Mouse (Mus musculus): Measurements from ENCODE around the gene Tmem151b.

Tmem151b gene

DNA sequence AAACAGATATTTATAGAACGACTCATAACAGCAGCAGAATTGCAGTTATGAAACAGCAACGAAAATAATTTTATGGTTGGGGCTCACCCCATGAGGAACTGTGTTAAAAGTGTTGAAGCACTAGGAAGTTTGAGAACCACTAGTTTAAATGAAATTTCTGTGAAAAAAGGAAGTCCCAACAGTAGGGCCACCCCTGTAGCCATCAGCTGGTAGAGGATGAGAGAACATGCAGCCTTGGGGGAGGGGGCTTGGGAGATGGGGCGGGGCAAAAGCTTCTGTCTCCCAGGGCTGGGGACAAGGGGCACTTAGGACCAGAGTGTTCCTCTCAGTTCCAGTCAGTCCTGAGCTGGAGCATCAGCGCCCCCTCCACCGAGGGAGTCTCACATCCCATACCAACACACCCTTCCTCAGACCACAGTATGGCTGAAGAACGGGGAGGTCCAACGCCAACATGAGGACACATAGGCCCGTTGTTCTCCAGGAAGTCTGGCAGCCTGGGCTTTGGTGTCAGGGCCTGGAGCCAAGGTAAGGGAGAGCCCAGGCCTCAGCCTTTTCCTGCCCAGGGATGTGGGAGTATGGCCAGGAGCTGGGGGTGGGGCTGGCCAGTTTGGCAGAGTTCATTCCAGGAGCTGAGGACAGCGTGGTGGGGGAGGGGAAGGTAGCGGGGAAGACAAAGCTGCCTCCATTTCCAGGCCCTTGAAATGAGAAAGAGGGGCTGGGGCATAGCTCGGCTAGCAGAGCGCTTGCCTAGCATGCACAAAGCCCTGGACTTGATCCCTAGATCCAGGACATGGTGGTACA, 34.8 kb upstream of the Tmem151b start:
- peak; percentile 61 for DNase-seq (ENCODE audit: low spot score)

DNA sequence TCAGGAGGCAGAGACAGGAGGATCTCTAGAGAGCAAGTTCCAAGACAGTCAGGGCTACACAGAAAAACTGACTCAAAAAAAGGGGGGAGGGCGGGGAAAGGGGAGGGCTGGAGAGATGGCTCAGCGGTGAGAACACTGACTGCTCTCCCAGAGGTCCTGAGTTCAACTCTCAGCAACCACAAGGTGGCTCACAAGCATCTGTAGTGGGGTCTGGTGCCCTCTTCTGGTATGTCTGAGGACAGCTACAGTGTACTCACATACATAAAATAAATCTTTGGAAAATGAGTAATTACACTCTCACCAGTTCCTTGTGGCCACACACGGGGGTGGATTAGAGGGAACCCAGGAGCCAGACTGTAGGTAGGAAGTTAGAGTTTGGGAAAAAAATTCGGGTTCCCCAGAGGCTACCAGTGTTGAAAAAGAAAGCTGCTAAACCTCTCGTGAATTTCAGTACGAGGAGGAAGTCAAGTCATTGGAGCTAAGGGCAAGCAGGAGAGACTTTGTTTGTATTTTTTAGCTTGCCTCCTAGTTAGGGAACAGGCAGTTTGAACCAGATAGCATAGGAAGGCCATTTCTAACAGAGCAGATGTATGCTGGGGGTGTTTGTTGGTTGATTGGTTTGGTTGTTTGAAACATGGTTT, 33.4 kb upstream of the Tmem151b start:
- DNase-seq (ENCODE audit: low spot score), result no peak

DNA sequence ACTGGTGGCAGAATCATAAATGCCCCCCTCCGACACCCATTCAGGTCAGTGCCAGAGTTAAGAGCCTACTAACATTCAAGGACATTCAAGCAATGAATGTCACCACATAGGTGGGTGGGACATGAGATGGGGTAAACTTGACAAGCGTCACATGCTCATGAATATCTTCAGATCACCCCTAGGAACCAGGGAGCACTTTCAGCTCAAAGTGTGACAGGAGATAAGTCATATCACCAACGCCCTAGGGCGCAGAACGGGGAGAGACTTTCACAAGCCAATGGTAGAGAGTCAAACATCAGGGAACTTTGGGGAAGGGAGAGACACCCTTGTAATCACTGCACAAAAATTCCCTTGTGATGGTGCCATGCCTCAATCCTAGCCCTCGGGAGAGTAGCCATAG, 32.7 kb upstream of the Tmem151b start:
- DNase-seq (ENCODE audit: low spot score), result no peak

DNA sequence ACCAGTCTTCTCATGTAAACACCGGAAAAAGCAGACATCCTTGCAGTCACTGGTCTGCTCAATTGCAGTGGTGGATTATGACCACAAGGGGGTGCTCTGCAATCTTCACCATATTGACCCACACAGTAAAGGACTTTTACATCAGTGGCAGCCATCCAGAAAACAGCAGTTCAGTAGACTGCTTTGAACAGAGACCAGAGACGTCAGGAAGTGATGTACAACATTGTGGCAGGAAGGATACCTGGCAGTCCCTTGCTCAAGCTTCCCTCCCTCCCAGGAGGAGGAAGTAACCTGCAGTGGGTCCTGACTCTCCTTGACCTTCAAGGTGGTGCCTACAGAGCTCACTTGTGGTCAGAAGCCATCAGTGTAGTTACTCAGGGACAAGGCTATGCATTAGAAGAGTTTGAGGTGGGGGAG, 32.1 kb upstream of the Tmem151b start:
- DNase-seq (ENCODE audit: low spot score), result peak; percentile 57

DNA sequence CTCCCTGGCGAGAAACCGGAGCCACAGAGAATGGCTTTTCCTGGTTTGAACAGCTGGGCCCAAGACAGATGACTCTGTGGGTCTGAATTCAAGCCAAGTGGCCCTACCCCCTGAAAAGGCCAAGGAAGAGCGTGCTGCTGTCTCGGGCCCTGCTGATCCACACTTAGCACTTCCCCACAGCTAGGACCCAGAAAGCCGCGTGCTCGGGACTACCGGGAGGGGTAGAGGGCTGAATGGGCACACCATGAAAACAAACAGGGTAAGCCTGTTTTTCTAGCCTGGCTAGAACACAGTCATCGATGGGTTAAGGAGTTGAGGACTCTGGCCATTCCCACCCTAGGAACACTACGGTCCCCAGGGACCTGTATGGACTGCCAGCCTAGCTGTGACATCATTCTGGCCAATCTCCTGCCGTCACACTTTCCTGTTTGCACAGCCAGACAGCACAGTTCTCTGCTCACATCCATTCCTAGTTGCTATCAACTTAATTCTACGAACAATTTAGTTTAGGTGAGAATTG, 31.5 kb upstream of the Tmem151b start:
- DNase-seq (ENCODE audit: low spot score), result no peak

DNA sequence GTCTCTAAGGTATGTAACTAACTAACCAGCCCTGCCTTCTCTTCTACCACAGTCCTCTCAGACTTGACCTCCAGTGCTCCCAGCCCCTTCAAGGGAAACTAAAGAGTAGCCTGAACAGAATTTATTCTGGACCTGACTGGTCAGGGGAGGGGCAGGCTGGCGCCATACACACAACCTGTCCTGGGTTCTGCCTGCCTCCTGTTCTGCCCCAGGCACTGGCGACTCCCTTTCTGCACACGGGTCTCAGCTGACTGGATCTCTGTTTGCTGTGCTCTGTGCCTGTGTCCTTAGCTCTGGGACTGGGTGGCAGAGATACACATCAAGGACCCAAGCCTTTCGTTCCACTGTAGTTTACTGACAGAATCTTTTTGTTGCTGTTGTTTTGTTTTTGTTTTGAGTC, 30.1 kb upstream of the Tmem151b start:
- DNase-seq (ENCODE audit: low spot score), result no peak

GRCm38 (mm10) chr17:45578843-45579242, 29.4 kb upstream of the Tmem151b start:
- no peak for DNase-seq (ENCODE audit: low spot score)

DNA sequence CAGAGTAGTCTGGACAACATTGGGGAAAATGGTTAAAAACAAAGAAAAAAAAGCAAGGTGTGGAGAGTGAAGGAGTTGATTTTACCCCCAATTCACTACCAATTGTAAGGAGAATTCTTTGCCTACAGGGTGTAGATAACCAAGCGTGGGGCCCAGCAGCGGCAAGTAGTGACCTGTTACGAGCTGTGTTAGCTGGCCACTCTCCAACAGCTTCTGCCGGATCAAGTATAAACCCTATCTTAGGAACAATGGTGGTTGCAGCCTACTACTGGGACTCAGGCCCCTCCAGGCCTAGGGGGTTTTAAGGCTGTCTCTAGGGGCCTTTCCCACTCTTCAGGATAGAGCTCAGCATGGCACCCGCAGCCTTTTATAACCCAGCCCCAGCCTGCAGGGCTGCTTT, 28.8 kb upstream of the Tmem151b start:
- peak; percentile 50 for DNase-seq (ENCODE audit: low spot score)

GRCm38 (mm10) chr17:45575123-45575897, 25.8 kb upstream of the Tmem151b start:
- DNase-seq (ENCODE audit: low spot score), result no peak

DNA sequence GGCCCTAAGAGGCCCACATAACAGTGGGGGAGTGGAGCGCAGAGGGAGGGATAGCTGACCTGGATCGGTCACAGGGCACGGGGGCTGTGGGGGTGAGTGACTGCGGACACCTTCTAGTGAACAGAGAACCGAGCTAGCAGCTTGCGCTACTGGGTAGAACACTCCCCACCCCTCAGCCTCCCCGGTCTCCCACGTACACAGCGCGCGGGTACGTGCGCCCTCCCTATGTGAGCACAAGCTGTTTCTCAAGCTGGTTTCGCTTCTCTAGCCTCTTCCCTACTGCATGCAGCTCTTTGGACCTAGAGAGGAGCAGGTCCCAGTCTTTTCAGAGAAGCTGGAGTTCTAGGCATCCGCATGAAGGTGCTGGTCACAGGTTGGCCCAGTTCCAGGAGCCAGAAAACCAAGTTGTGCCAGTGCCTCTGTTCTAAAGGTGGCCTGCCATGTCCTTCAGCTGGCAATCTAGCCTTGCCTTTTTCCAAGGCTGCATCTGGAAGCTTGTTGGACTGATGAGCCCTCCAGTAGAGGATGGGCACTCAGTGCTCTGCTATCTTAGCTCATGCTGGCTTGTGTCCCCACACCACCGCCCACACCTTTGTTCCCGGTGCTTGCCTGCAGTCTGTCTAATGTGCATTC, 24.8 kb upstream of the Tmem151b start:
- DNase-seq (ENCODE audit: low spot score), result peak; percentile 55

DNA sequence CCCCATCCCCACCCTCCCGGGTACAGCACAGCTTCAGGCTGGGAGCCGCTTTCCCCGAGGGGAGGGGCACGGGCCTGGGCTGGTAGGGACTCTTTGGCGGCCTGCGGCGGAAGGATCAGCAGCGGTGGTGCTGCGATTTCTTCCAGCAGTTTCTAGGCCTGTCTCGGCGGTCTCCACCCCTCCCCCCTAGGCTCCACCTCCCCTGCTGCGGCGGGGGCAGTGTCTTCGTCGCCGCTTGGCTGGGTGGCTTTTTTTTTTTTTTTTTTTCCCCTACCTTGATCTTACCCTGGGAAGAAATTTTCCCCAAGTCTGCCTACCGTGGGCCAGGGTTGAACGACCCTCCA, 24.3 kb upstream of the Tmem151b start:
- peak; percentile 96 for DNase-seq (ENCODE audit: low spot score)

GRCm38 (mm10) chr17:45573087-45573779, 23.8 kb upstream of the Tmem151b start, which contains the start of gene Hsp90ab1:
TSS of gene Hsp90ab1 (minus strand) at chr17:45573271.
- peak; percentile 100 for DNase-seq (ENCODE audit: low spot score)

DNA sequence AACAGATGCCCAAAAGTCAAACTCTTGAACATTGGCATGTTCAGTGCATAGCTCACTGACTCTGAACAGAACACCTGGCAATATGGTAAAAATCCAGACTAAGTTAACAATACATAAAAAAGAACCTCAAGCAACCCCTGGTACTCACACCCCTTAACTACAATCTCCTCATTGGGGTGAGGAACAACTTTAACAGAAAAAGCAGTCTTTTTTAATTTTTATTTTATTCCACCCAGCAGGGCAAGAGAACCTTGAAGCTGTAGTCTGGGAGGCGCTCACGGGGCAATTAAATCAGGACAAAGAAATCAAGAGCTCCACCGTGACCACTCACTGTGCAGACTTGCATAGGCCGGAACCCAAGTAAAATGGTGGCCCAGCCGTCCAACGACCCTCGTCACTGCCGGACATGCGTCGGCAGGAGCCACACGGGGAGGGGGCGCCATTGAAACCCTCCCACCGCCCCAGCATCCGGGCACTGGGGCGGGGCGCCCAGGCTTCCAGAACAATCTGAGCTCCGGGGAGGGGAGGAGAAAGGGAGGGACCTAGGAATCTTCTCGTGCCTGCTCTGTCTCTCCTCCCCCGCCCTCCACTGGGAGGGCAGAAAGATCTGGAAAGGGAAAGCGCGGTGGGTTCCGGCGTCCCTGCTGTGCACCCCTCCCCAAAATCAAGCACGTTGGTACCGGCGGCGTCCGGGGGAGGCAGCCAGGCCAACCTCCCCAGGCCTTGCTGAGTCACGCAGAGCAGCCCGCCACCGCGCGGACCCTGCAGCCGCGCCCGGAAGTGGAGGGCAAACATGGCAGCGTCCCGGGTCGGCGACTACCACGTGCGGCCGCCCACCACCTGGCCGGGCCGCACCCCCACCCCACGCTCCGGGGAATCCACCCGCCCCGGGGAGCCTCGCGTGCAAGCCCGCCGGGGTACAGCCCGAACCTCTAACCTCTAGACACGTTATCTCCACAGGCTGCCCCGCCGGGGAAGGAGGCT, 22.9 kb upstream of the Tmem151b start:
- DNase-seq (ENCODE audit: low spot score), result peak; percentile 54

DNA sequence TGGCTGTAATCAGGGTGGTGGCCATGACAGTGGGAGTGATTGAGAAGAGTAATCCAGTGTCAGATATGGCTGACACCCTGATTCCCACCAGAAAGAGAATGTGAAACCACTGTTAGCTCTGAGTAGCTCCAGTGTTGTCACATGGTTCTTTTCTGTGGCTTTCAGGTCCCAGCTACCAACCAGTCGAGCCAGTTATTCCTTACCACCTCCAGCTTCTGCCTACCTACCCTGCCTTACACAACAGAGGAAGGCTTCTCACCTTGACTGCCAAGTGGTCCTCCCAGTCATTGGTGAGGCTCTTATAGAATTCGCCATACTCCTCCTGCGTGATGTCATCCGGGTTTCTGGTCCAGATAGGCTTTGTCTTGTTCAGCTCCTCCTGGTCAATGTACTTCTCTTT, 20.5 kb upstream of the Tmem151b start:
- DNase-seq (ENCODE audit: low spot score), result no peak

DNA sequence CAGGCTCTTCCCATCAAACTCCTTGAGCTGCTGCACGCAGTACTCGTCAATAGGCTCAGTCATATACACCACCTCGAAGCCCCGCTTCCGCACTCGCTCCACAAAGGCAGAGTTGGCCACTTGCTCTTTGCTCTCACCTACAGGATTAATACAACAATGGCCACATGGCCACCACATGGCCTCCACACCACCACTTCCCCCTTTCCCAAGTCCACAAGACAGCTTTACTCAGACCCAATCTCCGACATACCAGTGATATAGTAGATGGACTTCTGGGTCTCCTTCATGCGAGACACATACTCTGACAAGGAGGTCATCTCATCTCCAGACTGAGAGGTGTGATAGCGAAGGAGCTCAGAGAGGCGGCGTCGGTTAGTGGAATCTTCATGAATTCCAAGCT, 19.5 kb upstream of the Tmem151b start:
- no peak for DNase-seq (ENCODE audit: low spot score)

GRCm38 (mm10) chr17:45567162-45567601, 17.7 kb upstream of the Tmem151b start:
- no peak for DNase-seq (ENCODE audit: low spot score)

DNA sequence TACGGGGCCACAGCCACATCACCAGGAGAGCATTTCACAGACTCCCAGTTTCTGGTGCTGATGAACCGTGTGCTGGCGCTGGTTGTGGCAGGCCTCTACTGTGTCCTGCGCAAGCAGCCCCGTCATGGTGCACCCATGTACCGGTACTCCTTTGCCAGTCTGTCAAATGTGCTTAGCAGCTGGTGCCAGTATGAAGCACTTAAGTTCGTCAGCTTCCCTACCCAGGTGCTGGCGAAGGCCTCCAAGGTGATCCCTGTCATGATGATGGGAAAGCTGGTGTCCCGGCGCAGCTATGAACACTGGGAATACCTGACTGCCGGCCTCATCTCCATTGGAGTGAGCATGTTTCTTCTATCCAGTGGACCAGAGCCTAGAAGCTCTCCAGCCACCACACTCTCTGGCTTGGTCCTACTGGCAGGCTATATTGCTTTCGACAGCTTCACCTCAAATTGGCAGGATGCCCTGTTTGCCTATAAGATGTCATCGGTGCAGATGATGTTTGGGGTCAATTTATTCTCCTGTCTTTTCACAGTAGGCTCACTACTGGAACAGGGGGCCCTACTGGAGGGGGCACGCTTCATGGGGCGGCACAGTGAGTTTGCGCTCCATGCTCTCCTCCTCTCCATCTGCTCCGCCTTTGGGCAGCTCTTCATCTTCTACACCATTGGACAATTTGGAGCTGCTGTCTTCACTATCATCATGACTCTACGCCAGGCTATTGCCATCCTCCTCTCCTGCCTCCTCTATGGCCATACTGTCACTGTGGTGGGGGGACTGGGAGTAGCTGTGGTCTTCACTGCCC, 17.1 kb upstream of the Tmem151b start:
- no peak for DNase-seq (ENCODE audit: low spot score)

GRCm38 (mm10) chr17:45566031-45566359, 16.5 kb upstream of the Tmem151b start:
- no peak for DNase-seq (ENCODE audit: low spot score)

GRCm38 (mm10) chr17:45565103-45565502, 15.6 kb upstream of the Tmem151b start:
- DNase-seq (ENCODE audit: low spot score), result no peak
